Mouse (Mus musculus): ENCODE results near the gene Asb5. TPM values are rescaled to one million over a fixed set of nuclear protein-coding genes. Genes with fewer than 3 reads are reported as not detected.

Asb5 gene
- polyA plus RNA-seq, 2 experiments = 0.18 to 1.2 TPM

DNA sequence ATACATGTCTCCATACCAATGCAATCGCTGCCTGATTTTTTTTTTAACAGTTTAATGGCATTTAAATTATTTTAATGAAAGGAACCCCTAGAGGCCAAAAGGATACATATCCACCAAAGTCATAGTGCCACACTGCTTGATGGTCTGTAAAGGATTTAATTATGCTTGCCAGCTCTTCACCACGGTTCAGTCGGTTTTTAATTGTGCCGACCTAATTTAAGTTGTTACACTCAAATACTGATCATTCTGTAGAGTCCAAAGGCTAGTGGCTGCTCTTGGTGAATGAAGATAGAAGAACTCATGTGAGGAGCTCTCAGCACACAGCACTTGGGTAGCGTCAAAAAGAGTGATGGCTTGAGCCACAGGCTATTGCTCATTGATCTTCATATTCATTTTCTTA is 5.8 kb downstream of the Asb5 start:
- H3K4me1 ChIP-seq (replicated peaks; ENCODE audit: control insufficient read depth in 2 of 2, insufficient read depth in 2 of 2, low read length in 1 of 2) = peaks cover 0 to 2% of the 10 kb centered on the region in 2 experiments; a peak in 2 of 4 replicates
- no peak overlapping the region for H3K4me3 ChIP-seq (ENCODE audit: insufficient read depth in 1 of 2, low read depth in 2 of 2, low read length in 2 of 2)
- H3K4me2 ChIP-seq (ENCODE audit: low read depth) = no peak overlapping the region
- no peaks in the 10 kb centered on the region for H3K36me3 ChIP-seq (replicated peaks; ENCODE audit: control insufficient read depth, insufficient read depth, low read depth)
- no peaks in the 10 kb centered on the region for H3K27me3 ChIP-seq (ENCODE audit: control insufficient read depth, insufficient read depth, low read length)
- no peak for TF ChIP-seq CTCF (IDR thresholded peaks at IDR 0.05; ENCODE audit: low read depth)
- no peak for TF ChIP-seq EP300 (IDR thresholded peaks at IDR 0.05; ENCODE audit: low read depth)
- DNase-seq (ENCODE audit: low read depth in 3 of 3, low spot score in 3 of 3) (no peak), ATAC-seq (ENCODE audit: insufficient read depth) (no peak)
- no peaks in the 10 kb centered on the region for H3K9me3 ChIP-seq (ENCODE audit: control insufficient read depth, low read length)
- 76% methylated on average over 5 of the region's 5 CpGs for WGBS (ENCODE audit: insufficient replicate concordance)
- H3K27ac ChIP-seq = no peak overlapping the region
- no peak overlapping the region for H3K9ac ChIP-seq (replicated peaks)

DNA sequence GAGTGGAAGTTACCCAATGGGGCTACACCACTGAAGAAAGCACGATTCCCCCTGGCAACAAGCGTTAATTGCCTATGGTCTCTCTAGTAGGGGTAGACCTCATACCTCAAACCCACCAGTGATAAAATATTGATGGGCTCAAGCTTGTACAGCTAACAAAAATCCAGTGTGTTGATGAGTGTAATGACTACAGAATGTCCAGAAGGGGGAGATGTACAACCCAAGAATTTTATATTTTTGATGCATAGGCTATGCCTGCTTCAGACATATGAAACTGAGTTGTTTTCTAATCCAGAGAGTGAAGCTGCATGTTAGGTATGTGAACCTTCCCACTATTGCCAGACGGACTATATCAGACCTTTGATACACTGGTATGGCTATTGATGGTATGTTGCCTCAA is 7.9 kb downstream of the Asb5 start:
- no peak overlapping the region for H3K4me2 ChIP-seq (ENCODE audit: low read depth)
- H3K9me3 ChIP-seq (ENCODE audit: control insufficient read depth, low read length) = no peaks in the 10 kb centered on the region
- no peak for DNase-seq (ENCODE audit: low read depth in 3 of 3, low spot score in 3 of 3)
- no peaks in the 10 kb centered on the region for H3K4me1 ChIP-seq (replicated peaks; ENCODE audit: control insufficient read depth in 2 of 2, insufficient read depth in 2 of 2, low read length in 1 of 2)
- H3K36me3 ChIP-seq (replicated peaks; ENCODE audit: control insufficient read depth, insufficient read depth, low read depth) = no peaks in the 10 kb centered on the region
- no peak overlapping the region for H3K27ac ChIP-seq
- no peak overlapping the region for H3K4me3 ChIP-seq (ENCODE audit: insufficient read depth in 1 of 2, low read depth in 2 of 2, low read length in 2 of 2)
- H3K9ac ChIP-seq (replicated peaks) = no peak overlapping the region
- TF ChIP-seq CTCF (IDR thresholded peaks at IDR 0.05; ENCODE audit: low read depth) (peak; percentile 33; the same call in 1 of the 2 replicates), EP300 (IDR thresholded peaks at IDR 0.05; ENCODE audit: low read depth) (no peak)
- H3K27me3 ChIP-seq (ENCODE audit: control insufficient read depth, insufficient read depth, low read length) = no peaks in the 10 kb centered on the region
- no peak for ATAC-seq (ENCODE audit: insufficient read depth)
- 50% methylated on average over 3 of the region's 3 CpGs for whole genome bisulfite sequencing (ENCODE audit: insufficient replicate concordance)

DNA sequence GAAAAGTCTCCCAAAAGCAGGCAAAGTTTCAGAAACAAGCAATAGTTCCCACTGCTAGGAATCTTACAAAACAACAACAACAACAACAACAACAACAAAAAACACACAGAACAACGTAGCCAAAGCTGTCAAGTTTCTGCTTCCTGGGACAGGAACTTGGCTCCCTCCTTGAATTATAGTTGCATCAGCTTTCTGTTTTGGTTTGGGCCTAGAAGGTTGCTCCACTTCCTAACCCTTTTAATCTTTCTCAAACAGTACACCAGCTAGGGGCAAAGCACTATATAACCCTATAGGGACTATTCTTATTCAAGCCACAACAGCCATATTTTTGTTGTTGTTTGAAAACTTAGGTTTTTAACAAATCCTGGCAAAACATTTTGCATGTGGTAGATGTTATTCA is 12.0 kb downstream of the Asb5 start:
- no peaks in the 10 kb centered on the region for H3K4me1 ChIP-seq (replicated peaks; ENCODE audit: control insufficient read depth in 2 of 2, insufficient read depth in 2 of 2, low read length in 1 of 2)
- no peaks in the 10 kb centered on the region for H3K36me3 ChIP-seq (replicated peaks; ENCODE audit: control insufficient read depth, insufficient read depth, low read depth)
- ATAC-seq (ENCODE audit: insufficient read depth) = no peak
- WGBS (ENCODE audit: insufficient replicate concordance) = 45% methylated on average over 1 of the region's 1 CpGs
- H3K4me2 ChIP-seq (ENCODE audit: low read depth) = no peak overlapping the region
- DNase-seq (ENCODE audit: low read depth in 3 of 3, low spot score in 3 of 3) = no peak
- no peak overlapping the region for H3K27ac ChIP-seq
- no peak overlapping the region for H3K9ac ChIP-seq (replicated peaks)
- no peaks in the 10 kb centered on the region for H3K9me3 ChIP-seq (ENCODE audit: control insufficient read depth, low read length)
- H3K4me3 ChIP-seq (ENCODE audit: insufficient read depth in 1 of 2, low read depth in 2 of 2, low read length in 2 of 2) = no peak overlapping the region
- no peak for TF ChIP-seq EP300 (IDR thresholded peaks at IDR 0.05; ENCODE audit: low read depth)
- no peak for TF ChIP-seq CTCF (IDR thresholded peaks at IDR 0.05; ENCODE audit: low read depth)
- no peaks in the 10 kb centered on the region for H3K27me3 ChIP-seq (ENCODE audit: control insufficient read depth, insufficient read depth, low read length)

DNA sequence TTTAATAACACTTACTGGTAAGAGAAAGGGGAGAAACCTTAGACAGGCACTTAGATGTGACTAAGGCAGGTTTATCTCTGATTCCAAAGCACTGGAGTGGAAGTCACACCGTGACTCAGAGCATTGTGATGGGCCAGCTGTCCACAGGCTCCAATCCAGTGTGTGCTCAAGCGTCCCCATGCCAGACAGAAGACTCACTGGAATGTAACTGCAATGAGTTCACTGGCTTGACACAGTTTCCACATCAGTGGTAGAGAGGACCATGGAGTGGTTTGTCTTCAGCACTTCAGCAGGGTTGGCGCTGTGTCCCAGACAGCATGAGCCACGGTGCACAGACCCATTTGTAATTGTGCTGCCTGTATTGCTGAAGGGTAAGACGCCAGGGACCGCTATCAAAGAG is 19.0 kb downstream of the Asb5 start:
- H3K9ac ChIP-seq (replicated peaks) = no peak overlapping the region
- no peaks in the 10 kb centered on the region for H3K36me3 ChIP-seq (replicated peaks; ENCODE audit: control insufficient read depth, insufficient read depth, low read depth)
- 57% methylated on average over 6 of the region's 6 CpGs for WGBS (ENCODE audit: insufficient replicate concordance)
- no peak overlapping the region for H3K4me2 ChIP-seq (ENCODE audit: low read depth)
- H3K4me3 ChIP-seq (ENCODE audit: insufficient read depth in 1 of 2, low read depth in 2 of 2, low read length in 2 of 2) = no peak overlapping the region
- H3K27ac ChIP-seq = no peak overlapping the region
- H3K9me3 ChIP-seq (ENCODE audit: control insufficient read depth, low read length) = no peaks in the 10 kb centered on the region
- H3K4me1 ChIP-seq (replicated peaks; ENCODE audit: control insufficient read depth in 2 of 2, insufficient read depth in 2 of 2, low read length in 1 of 2) = no peaks in the 10 kb centered on the region
- DNase-seq (ENCODE audit: low read depth in 3 of 3, low spot score in 3 of 3) = no peak
- H3K27me3 ChIP-seq (ENCODE audit: control insufficient read depth, insufficient read depth, low read length) = no peaks in the 10 kb centered on the region
- TF ChIP-seq EP300 (IDR thresholded peaks at IDR 0.05; ENCODE audit: low read depth) (no peak), CTCF (IDR thresholded peaks at IDR 0.05; ENCODE audit: low read depth) (no peak)
- ATAC-seq (ENCODE audit: insufficient read depth) = no peak

DNA sequence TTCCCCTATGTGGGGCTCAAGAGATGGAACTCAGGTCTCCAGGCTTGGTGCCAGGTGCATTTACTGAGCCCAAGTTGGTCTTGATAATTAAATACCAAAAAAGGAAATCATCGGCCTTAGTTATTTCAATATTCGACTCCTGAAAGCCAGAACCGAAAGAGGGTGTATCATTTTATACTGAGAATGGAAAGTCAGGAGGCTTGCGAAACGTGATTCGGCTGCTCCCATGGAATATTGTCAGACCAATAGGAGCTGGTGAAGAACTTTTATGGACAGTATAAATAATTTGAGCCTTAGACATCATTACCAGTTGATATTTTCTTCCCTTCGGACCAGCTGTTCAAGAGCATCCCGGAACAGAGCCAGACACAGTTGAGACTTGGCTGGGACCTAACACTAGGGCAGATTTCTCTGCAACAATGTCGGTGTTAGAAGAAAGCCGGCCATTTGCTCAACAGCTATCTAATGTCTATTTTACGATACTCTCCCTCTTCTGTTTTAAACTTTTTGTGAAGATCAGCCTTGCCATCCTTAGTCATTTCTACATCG is 20.7 kb downstream of the Asb5 start:
- no peak for TF ChIP-seq EP300 (IDR thresholded peaks at IDR 0.05; ENCODE audit: low read depth)
- TF ChIP-seq CTCF (IDR thresholded peaks at IDR 0.05; ENCODE audit: low read depth) = no peak
- no peaks in the 10 kb centered on the region for H3K4me1 ChIP-seq (replicated peaks; ENCODE audit: control insufficient read depth in 2 of 2, insufficient read depth in 2 of 2, low read length in 1 of 2)
- H3K4me2 ChIP-seq (ENCODE audit: low read depth) = no peak overlapping the region
- WGBS (ENCODE audit: insufficient replicate concordance) = 77% methylated on average over 12 of the region's 12 CpGs
- no peaks in the 10 kb centered on the region for H3K9me3 ChIP-seq (ENCODE audit: control insufficient read depth, low read length)
- no peak overlapping the region for H3K27ac ChIP-seq
- no peaks in the 10 kb centered on the region for H3K36me3 ChIP-seq (replicated peaks; ENCODE audit: control insufficient read depth, insufficient read depth, low read depth)
- no peak overlapping the region for H3K4me3 ChIP-seq (ENCODE audit: insufficient read depth in 1 of 2, low read depth in 2 of 2, low read length in 2 of 2)
- ATAC-seq (ENCODE audit: insufficient read depth) (no peak), DNase-seq (ENCODE audit: low read depth in 3 of 3, low spot score in 3 of 3) (no peak)
- no peaks in the 10 kb centered on the region for H3K27me3 ChIP-seq (ENCODE audit: control insufficient read depth, insufficient read depth, low read length)
- no peak overlapping the region for H3K9ac ChIP-seq (replicated peaks)

Measured in liver, embryonic 14.5 days (tissue).